ENCODE assay signal across 14 mouse cellular contexts in genomic region chr11:54157586-54157985, GRCm38 (mm10). TPM values are rescaled to one million over a fixed set of nuclear protein-coding genes. Genes with fewer than 3 reads are reported as not detected.
"Had no signal": no experiment of that assay in that cellular context is flagged by ENCODE, and none has a peak within 500 bp of the region (broad histone marks: within the 10 kb centered on the region; RNA-seq: fewer than 3 reads in every experiment).

No protein-coding gene starts in this region.

- H3K4me1 ChIP-seq: limb, embryonic 13.5 days; neural tube, embryonic 12.5 days had no signal

- H3K27ac ChIP-seq: limb, embryonic 13.5 days; liver, embryonic 14.5 days; neural tube, embryonic 12.5 days; stomach, postnatal 0 days had no signal

- H3K9ac ChIP-seq: limb, embryonic 13.5 days; liver, embryonic 14.5 days; neural tube, embryonic 12.5 days had no signal

- H3K27me3 ChIP-seq: limb, embryonic 13.5 days; neural tube, embryonic 12.5 days had no signal

- DNase-seq: kidney, adult 2 months; kidney, postnatal 36 days; left cerebral cortex, postnatal 4 days; lung, adult 18-20 months; midbrain, embryonic 14.5 days; thymus, adult 18-20 months; thymus, postnatal 14 days had no signal

- H3K4me2 ChIP-seq: limb, embryonic 13.5 days; neural tube, embryonic 12.5 days had no signal

- H3K9me3 ChIP-seq: limb, embryonic 13.5 days; neural tube, embryonic 12.5 days had no signal

- H3K36me3 ChIP-seq: limb, embryonic 13.5 days; neural tube, embryonic 12.5 days had no signal

- H3K4me3 ChIP-seq: limb, embryonic 13.5 days; myocyte; neural tube, embryonic 12.5 days had no signal

- ATAC-seq: intestine, embryonic 16.5 days had no signal

RNA-seq across cellular contexts. Expression of gene P4ha2, which starts 57.7 kb away (rescaled TPM):
- total RNA-seq: neutrophil, adult 5-6 weeks had no signal
